Mouse (Mus musculus): ENCODE measurements at regions not wholly inside any gene's neighbourhood (a gene's known extent, or its start where the extent isn't known, plus 50 kb on each side); places are given as distances from the start of the nearest gene placed in this dataset.

DNA sequence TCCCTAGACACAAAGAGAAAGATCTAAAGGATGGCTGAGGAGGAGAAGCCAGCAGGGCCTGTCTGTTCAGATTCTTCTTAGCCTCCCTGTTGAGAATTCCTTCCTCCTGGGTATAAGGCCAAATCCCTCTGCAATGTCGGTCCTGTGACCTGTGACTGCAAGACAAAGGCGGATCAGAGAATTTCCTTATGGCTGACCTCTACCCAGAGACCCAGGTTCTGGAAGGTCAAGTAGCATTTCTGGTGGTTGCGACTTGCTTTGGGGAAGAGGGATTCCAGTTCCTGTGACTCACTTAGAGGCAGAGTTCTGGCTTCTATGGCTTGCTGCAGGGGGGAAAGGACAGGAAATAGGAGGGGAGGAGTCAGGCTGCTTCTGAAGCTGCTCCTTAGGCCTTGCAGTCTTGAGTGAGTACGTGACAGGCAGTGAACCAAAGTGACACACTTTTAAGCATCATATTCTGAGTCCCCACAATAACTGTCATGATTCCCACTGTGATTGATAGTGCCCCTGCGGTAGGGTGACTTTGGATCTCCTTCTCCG is 387.4 kb upstream of the 4930412O13Rik start:
- Histone ChIP-seq H3K4me1 (ENCODE audit: insufficient read depth, low read length) (no peaks in the 10 kb centered on the region), H3K9ac (replicated peaks; ENCODE audit: low read length, poor library complexity, severe bottlenecking) (no peak overlapping the region), H3K27me3 (ENCODE audit: insufficient read depth, low read length) (no peaks in the 10 kb centered on the region), H3K4me2 (ENCODE audit: low read depth, low read length, poor library complexity, severe bottlenecking) (no peak overlapping the region), H3K27ac (ENCODE audit: low read depth, low read length) (no peak overlapping the region), H3K36me3 (ENCODE audit: insufficient read depth, low read length) (no peaks in the 10 kb centered on the region), H3K9me3 (ENCODE audit: low read length) (no peaks in the 10 kb centered on the region), H3K4me3 (ENCODE audit: low read depth, low read length) (no peak overlapping the region)
- ATAC-seq (ENCODE audit: low FRiP score) (no peak), DNase-seq (ENCODE audit: low spot score) (no peak)
- TF ChIP-seq CTCF (IDR thresholded peaks at IDR 0.05) = no peak
- 46% methylated on average over 6 of the region's 6 CpGs for WGBS

DNA sequence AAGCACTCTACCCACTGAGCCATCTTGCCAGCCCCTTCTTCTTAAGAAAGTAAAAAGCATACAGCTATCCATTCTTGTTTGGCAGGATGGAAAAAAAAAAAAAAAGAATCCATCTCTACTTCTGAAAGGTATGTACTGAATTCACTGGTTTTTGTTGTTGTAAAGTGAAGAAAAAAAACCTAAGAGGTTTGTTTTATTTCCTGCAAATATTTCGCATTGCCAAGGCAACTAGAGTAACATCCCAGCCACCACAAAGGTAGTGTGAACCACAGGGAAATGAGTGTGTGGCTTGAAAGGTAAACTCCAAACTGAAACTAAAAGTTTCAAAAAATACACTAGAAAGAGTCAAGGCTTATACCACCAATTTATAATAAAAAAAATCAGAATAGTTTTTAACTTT is 361.0 kb upstream of the 4930412O13Rik start:
- Histone ChIP-seq H3K27ac (ENCODE audit: low read depth, low read length) (no peak overlapping the region), H3K36me3 (ENCODE audit: insufficient read depth, low read length) (no peaks in the 10 kb centered on the region), H3K4me3 (ENCODE audit: low read depth, low read length) (no peak overlapping the region), H3K9ac (replicated peaks; ENCODE audit: low read length, poor library complexity, severe bottlenecking) (no peak overlapping the region), H3K4me2 (ENCODE audit: low read depth, low read length, poor library complexity, severe bottlenecking) (no peak overlapping the region), H3K27me3 (ENCODE audit: insufficient read depth, low read length) (no peaks in the 10 kb centered on the region), H3K9me3 (ENCODE audit: low read length) (no peaks in the 10 kb centered on the region), H3K4me1 (ENCODE audit: insufficient read depth, low read length) (no peaks in the 10 kb centered on the region)
- no peak for DNase-seq (ENCODE audit: low spot score)
- WGBS = 95% methylated on average over 1 of the region's 1 CpGs
- ATAC-seq (ENCODE audit: low FRiP score) = no peak
- TF ChIP-seq CTCF (IDR thresholded peaks at IDR 0.05) = no peak

DNA sequence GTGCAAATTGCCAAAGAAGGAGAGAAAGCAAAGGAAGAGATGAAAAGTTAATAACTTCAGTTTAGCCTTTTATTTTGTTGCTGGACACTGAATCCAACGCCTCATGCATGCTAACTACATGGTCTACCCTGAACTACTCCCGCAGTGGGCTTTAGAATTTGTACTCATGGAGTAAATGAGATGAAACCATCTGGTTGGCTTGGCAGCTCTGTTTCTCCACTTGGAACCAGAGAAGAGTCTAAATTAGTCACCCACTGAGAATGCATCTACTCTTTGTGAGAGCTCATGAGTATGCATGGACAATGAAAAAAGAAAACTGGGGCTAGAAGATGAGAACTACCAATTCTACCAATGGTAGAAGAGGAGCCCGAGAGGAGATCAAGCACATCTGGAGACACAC is 355.1 kb upstream of the 4930412O13Rik start:
- ATAC-seq (ENCODE audit: low FRiP score) (no peak), DNase-seq (ENCODE audit: low spot score) (no peak)
- no peaks in the 10 kb centered on the region for H3K36me3 ChIP-seq (ENCODE audit: insufficient read depth, low read length)
- no peak overlapping the region for H3K9ac ChIP-seq (replicated peaks; ENCODE audit: low read length, poor library complexity, severe bottlenecking)
- WGBS = 90% methylated on average over 3 of the region's 3 CpGs
- no peaks in the 10 kb centered on the region for H3K27me3 ChIP-seq (ENCODE audit: insufficient read depth, low read length)
- H3K9me3 ChIP-seq (ENCODE audit: low read length) = no peaks in the 10 kb centered on the region
- H3K4me2 ChIP-seq (ENCODE audit: low read depth, low read length, poor library complexity, severe bottlenecking) = no peak overlapping the region
- H3K27ac ChIP-seq (ENCODE audit: low read depth, low read length) = no peak overlapping the region
- no peaks in the 10 kb centered on the region; the same call in 1 of the 2 replicates for H3K4me1 ChIP-seq (ENCODE audit: insufficient read depth, low read length)
- TF ChIP-seq CTCF (IDR thresholded peaks at IDR 0.05) = no peak
- H3K4me3 ChIP-seq (ENCODE audit: low read depth, low read length) = no peak overlapping the region

- ATAC-seq (ENCODE audit: low FRiP score) = no peak
- H3K9me3 ChIP-seq (ENCODE audit: low read length) = no peaks in the 10 kb centered on the region
- WGBS = 90% methylated on average over 2 of the region's 2 CpGs
- no peak overlapping the region for H3K4me2 ChIP-seq (ENCODE audit: low read depth, low read length, poor library complexity, severe bottlenecking)
- no peaks in the 10 kb centered on the region for H3K27me3 ChIP-seq (ENCODE audit: insufficient read depth, low read length)
- DNase-seq (ENCODE audit: low spot score) = no peak
- no peak for TF ChIP-seq CTCF (IDR thresholded peaks at IDR 0.05)
- no peaks in the 10 kb centered on the region; the same call in 1 of the 2 replicates for H3K4me1 ChIP-seq (ENCODE audit: insufficient read depth, low read length)
- no peak overlapping the region for H3K9ac ChIP-seq (replicated peaks; ENCODE audit: low read length, poor library complexity, severe bottlenecking)
- H3K27ac ChIP-seq (ENCODE audit: low read depth, low read length) = no peak overlapping the region
- H3K4me3 ChIP-seq (ENCODE audit: low read depth, low read length) = no peak overlapping the region
- H3K36me3 ChIP-seq (ENCODE audit: insufficient read depth, low read length) = no peaks in the 10 kb centered on the region
These were observed 345.9 kb upstream of the 4930412O13Rik start for GRCm38 (mm10) chr2:9535141-9535658.

GRCm38 (mm10) chr2:9547771-9548590 is 333.1 kb upstream of the 4930412O13Rik start:
- no peaks in the 10 kb centered on the region for H3K36me3 ChIP-seq (ENCODE audit: insufficient read depth, low read length)
- H3K27ac ChIP-seq (ENCODE audit: low read depth, low read length) = no peak overlapping the region
- 80% methylated on average over 10 of the region's 10 CpGs for WGBS
- no peak overlapping the region for H3K9ac ChIP-seq (replicated peaks; ENCODE audit: low read length, poor library complexity, severe bottlenecking)
- H3K9me3 ChIP-seq (ENCODE audit: low read length) = no peaks in the 10 kb centered on the region
- H3K4me2 ChIP-seq (ENCODE audit: low read depth, low read length, poor library complexity, severe bottlenecking) = no peak overlapping the region
- ATAC-seq (ENCODE audit: low FRiP score) = no peak
- H3K4me1 ChIP-seq (ENCODE audit: insufficient read depth, low read length) = no peaks in the 10 kb centered on the region
- no peak for DNase-seq (ENCODE audit: low spot score)
- H3K4me3 ChIP-seq (ENCODE audit: low read depth, low read length) = no peak overlapping the region
- no peaks in the 10 kb centered on the region for H3K27me3 ChIP-seq (ENCODE audit: insufficient read depth, low read length)
- TF ChIP-seq CTCF (IDR thresholded peaks at IDR 0.05) = no peak

- no peak for DNase-seq (ENCODE audit: low spot score)
- H3K4me2 ChIP-seq (ENCODE audit: low read depth, low read length, poor library complexity, severe bottlenecking) = no peak overlapping the region
- H3K27me3 ChIP-seq (ENCODE audit: insufficient read depth, low read length) = no peaks in the 10 kb centered on the region
- no peak overlapping the region for H3K9ac ChIP-seq (replicated peaks; ENCODE audit: low read length, poor library complexity, severe bottlenecking)
- H3K36me3 ChIP-seq (ENCODE audit: insufficient read depth, low read length) = no peaks in the 10 kb centered on the region
- H3K9me3 ChIP-seq (ENCODE audit: low read length) = no peaks in the 10 kb centered on the region
- H3K4me3 ChIP-seq (ENCODE audit: low read depth, low read length) = no peak overlapping the region
- TF ChIP-seq CTCF (IDR thresholded peaks at IDR 0.05) = no peak
- H3K27ac ChIP-seq (ENCODE audit: low read depth, low read length) = no peak overlapping the region
- ATAC-seq (ENCODE audit: low FRiP score) = no peak
- no peaks in the 10 kb centered on the region for H3K4me1 ChIP-seq (ENCODE audit: insufficient read depth, low read length)
These were observed 327.7 kb upstream of the 4930412O13Rik start for GRCm38 (mm10) chr2:9553313-9553712.

Measured in midbrain, postnatal 0 days (tissue).